Mouse (Mus musculus) layer of hippocampus, adult 11-12 months (tissue): ENCODE results near the gene Slc6a12.

ENCODE experiments used
- DNase-seq: peaks from one replicate; pipeline ENCODE4 v3.0.0; 2022; ENCODE audit warnings: low spot score

Slc6a12 gene

DNA sequence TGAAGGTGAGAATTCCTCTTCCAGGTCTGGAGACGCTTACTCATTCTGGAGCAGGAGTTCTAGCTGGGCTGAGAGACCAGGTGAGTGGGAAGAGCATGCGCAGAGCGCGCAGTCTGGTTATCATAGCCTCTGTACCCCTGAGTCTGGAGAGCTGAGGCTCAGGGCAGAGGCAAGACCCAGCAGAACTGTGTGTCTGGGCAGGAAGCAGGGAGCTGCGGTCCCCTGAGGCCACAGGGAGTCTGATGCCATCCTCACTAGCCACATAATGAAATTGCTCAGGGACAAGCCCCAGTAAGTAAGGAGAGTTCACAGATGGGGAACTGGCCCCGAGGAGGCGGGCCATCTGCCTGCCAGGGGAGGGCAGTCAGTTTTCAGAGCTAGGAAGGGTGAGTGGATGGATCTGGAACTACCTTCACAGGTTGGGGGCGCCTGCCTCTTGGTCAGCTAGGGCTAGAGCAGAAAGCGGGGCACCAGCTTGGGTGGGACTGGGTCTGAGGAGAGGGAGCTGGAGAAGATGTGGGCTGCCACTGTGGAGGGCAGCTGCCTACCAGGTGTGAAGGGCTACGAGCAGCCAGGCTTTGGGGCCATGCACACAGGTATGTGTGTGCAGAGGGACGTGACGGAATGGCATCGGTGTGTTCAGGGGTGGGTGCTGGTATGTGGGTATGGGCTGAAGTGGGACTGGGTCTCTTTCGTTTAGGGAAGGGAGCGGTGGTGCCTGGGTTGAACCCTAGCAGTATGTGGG, at the start of gene Slc6a12:
TSS of gene Slc6a12 (plus strand) at position 51 of the 745 bp plus-strand sequence.
- no peak for DNase-seq

DNA sequence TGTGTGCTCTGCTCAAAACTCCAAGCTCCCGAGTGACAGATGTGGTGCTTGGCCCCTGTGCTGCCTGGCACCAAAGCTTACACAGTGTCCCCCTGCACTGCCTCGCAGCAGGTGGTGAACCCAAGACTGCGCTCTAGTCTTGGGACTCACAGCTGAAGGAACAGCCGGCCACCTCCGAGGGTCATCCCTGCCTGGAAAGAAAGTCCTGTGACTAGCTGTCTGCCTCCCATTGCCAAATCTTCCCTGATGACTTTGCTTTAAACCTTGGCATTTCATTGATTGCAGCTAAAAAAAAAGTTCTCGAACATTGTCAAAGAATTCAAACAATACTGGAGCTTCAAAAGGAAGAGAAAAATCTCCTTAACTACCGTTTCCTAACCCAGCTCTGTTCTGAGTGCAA, 43.6 kb upstream of the Slc6a12 start:
- no peak for DNase-seq

DNA sequence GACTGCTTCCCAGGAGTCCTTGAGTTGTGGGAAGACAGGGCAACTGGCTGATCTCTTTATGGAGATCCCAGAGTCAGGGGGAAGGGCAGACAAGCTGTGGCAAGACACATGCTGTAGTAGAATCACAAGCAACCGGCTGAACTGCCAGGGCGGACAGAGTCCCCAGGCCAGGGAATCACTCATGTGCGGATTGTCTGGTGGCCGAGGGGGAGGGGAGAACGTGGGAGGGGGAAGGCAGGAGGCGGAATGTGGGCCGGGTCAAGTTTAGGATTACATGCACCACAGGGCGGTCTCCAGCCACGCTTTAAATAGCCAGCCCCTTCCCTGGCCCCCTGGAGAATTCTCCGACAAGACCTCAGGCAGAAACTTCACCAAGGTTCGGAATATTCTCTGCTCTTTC, 42.9 kb upstream of the Slc6a12 start, which contains the start of gene Slc6a13:
TSS of gene Slc6a13 (plus strand) at position 274 of the 400 bp plus-strand sequence.
- no peak for DNase-seq

DNA sequence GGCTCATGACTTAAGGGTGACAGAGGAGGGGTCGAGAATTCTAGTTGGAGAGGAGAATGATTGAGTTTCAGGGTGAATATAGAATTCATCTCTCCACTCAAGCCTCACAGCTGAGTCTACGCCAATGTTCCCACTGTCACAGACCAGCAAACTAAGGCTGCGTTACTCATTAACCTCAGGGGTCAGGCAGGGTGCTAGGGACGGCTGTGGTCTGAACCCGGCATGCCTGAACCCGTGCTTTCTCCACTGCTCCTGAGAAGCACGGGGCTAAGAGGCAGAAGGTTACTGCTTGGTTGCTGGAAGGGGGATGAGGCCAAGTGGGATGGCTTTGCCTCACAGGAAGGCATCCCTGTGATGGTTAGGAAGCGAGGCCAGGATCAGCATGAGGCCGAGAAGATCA, 42.4 kb upstream of the Slc6a12 start:
- DNase-seq: no peak

DNA sequence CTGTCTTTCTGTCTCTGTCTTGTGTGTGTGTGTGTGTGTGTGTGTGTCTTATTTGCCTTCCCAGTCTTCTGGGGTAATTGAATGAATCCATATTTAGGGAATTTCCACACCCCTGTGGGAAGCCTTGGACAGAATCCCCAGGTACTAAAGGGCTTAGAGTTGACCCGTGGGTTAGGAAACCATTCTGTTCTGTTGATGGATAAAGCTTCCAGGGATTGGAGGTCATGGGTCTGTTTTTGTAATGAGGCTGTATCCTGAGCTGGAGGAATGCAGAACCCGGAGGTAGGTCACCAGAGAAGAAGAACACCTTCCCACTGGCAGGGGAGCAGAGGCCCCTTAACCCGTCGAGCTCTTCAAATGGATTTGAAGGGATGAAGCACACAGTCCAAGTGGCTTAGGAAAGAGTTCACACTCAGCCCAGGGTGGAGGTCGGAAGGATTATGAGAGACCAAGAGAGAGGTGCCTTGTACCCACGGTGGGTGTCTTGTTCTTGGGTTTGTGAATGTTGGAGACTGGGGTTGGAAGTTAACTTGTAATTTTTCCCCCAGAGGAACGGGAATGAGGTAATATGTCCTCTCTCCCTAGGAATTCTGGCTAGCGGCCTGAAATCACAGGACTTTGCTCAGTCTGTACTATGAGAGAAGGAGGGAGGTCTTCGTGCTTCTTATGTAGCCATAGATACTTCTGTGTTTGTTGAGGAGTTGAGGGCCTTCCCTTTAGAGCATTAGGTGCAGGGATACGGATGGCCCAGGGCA, 39.2 kb upstream of the Slc6a12 start:
- no peak for DNase-seq

DNA sequence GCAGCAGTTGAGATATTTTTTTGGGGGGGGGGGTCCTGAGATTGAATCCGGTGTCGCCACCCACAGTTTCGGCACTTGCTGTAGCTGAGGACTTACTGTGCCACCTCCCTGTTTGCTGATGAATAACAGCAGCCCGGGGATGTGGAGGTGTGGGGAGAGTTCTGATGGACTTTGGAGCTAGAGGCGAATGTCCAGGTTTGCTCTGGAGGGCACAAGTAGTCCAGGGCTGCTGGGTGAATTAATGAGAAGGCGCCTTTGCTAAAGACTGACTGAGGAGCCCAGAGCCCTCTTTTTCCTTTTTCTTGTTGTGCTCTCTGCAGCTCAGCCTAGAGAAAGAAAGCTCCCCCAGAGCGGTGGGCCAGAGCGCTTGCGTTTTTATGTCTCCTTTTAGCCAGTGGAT, 38.2 kb upstream of the Slc6a12 start:
- no peak for DNase-seq

DNA sequence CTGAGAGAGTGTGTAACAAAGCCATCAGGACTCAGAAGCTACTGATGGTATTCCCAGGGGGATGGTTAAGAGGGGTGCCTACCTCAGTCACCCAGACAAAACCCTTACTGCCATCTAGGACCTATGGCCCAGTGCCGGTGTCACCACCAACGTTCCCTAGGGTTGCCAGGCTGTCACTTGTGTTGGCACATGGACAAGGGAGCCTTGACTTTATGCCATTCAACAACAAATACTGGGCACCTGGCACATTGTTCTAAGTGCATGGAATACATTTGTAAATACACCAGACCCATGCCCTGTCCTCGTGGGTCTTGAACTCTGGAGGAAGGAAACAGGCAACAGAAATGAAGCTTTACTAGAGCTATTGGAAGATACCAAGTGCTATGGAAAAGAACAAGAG, 37.3 kb upstream of the Slc6a12 start:
- no peak for DNase-seq

DNA sequence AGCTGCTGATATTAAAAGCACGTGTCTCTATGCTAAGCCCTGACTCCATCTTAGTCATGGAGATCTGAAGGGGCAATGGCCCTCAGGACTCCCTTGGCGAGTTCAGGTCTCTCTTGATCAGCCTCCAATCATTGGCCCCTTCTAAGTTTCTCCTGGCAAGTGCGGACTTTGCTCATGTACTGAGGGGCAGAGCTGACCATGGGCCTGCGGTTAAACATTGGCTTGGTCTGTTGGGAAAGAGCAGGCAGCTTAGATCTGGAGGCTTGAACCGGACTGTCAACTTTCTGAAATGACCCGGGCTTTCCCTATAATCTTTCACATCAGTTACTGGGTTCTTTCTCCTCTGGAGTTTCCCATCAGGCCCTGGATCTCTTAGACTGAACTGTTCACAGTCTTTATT, 31.9 kb upstream of the Slc6a12 start:
- no peak for DNase-seq

DNA sequence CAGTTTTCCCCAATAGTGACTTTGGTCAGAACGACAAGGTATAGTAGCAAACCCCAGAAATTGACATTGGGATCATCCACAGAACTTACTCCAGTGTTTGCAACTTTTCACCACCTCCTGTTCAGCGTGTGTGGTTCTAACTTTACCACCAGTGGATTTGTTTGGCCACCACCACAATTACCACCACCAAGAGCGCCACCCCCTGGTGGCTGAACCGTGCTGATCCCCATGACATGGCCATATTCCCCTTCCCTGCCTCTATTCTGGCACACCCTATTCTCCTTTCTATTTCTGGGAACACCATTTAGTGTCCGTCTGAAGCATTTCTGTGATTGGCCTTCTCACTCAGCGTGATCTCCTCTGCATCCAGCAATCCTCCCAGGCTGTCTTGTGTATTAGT, 23.8 kb upstream of the Slc6a12 start:
- no peak for DNase-seq

DNA sequence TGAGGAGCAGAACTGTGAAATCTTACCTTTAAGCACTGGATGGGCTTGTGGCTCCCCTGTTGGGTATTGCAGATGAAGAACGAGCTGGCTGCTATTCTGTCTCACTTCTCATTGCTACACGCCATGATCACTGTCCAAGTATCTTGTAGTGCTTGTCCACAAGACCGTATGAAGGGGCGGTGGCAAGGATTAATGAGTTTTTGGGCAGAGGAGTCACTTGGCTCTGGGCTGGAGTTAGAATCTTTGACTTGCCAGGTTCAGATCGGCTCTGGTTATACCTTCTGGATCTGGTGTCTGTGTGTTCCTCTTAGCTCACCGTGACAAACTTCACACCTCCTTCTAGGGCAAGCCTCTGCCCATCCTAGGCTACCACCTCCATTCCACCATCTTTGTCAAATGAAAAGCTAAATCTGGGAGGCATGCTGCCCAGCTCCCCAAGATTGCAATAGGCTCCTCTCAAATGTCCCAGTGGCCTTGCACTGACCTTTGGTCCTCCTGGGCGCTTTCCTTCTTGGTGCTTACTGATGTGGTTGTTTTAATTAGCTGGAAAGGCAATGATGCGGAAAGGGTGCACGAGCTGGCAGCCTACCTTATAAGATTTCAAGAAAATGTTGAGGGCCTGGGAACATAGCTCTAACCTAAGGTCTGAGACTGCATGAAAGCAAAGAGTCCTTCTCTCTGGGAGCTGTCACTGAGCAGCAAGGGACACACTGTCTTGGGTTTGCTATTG, 20.3 kb upstream of the Slc6a12 start:
- no peak for DNase-seq

DNA sequence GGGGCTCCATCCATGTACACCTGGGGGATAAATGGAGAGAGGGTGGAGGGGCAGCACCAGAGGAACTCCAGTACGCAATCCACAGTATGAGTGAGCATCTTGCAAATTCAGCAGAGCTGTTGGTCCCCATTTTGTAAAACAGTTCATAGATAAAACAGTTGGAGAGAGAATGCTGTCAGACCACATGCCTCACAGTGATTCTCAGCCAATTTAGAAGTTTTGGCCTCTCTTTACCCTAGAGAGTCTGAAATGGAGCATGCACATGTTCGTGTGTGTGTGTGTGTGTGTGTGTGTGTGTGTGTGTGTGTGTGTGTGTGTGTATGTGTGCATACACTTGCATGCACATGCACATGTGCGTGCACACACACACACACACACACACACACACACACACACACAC, 17.6 kb upstream of the Slc6a12 start:
- no peak for DNase-seq

DNA sequence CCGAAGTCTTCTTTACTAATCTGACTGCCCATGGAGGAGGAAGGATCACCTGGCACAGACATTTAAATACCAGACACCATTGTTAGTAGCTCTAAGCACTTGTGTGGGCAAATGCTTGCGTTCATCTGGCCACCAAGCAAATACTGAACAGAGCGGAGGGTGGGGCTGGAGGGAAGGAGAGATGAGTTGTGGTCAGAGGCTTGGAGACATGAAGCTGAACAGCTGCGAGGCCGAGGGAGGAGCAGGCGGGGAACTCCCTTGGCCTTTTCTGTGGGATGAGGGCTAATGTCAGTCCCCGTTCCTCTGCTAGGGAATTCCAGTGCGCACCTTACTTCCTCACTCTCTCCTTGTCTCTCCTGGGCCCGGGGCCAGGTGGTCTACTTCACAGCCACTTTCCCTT, 17.1 kb upstream of the Slc6a12 start:
- no peak for DNase-seq

DNA sequence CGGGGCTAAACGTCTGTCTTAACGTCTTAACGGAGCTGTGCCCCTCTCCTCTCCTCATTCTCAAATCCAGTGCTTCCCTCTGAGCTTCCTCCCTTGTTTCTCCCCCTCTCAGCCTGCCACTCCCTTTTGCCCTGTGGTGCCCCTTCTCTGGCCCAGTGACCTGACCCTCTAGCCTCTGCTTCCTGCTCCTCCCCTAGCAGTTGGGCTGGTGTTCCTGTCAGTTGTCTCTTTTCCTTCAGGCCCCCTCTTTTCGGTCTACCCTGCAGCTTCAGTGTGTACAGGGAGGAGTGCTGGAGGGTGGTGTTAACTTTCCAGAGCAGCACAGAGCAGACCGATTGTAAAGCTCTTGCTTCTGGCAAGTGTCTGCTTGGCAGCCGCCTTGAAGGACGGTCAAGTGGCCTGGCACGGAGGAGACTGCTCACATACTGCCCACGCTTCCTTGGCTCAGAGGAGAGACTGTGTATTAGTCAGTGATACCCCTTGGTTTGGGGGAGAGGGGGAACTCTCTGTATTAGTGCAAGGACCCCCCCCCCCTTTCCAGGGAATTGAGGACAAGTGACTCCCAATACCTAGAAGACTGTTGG, 16.3 kb upstream of the Slc6a12 start:
- DNase-seq: no peak

DNA sequence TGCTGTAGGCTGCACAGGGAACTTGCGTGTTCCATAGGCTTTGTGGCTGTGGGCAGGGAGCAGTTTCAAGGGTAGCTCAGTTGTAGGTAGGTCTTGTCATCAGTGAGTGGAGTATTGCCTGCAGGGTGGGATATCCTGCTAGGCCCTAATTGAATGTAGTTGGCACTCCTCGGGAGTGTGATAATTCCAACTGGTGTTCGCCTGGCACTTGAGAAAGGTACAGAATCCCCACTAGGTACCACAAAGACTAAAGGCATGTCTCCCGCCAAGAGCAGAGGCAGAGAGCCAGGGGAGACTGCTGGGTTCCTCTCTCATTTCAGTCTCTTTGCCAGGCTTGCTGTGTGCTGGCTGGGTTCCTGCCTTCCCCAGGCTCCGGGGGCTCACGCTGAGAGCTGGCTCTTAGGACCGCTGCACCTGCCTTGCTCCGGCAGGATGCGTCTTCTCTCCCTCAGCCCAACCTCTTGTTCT, 14.4 kb upstream of the Slc6a12 start:
- DNase-seq: peak; percentile 33

DNA sequence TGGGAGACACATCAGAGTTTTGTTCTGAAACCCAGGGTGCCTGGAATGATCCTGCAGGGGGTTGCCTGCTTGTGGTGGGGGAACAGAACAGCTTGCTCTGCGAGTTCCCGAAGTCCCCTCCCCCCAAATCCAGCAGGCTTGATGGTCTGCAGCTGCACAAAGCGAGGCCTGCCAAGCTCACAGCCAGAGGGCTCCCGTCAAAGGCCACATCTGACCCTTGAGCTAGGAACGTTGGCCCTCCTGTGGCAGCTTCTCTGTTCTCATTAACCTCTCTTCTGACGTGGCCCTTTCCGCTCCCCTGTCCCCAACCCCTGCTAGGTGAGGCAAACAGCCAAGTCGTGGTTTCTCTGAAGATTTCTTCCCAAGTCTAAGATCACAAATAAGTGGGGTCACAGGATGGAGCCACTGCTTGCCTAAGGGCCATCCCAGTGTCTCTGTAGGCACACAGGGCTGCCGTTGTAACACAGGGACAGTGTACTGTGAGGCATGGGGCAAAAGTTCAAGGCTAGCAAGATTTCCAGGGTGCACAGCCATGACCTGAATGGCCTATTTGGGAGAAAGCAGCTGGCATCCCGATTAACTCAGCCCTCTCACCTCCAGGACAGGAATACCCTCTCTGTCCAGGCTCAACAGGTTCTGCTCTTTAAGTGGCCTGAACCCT, 12.9 kb upstream of the Slc6a12 start:
- DNase-seq: no peak

DNA sequence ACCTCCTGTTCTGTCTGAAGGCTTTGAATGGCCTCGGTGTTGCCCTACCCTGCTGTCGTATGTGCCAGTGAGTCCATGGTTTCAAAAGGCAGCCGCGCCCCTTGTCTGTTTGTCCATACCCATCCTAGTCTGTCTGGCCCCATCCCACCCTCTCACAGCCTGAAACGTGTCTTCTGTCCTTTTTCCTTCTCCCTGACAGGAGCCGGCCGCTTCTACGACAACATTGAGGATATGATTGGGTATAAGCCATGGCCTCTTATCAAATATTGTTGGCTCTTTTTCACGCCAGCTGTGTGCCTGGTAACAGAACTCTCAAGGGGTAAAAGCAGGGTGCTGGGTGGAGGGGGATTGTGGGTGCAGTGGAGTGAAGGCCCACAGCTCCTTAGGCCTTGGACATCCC, 7.0 kb upstream of the Slc6a12 start:
- no peak for DNase-seq

DNA sequence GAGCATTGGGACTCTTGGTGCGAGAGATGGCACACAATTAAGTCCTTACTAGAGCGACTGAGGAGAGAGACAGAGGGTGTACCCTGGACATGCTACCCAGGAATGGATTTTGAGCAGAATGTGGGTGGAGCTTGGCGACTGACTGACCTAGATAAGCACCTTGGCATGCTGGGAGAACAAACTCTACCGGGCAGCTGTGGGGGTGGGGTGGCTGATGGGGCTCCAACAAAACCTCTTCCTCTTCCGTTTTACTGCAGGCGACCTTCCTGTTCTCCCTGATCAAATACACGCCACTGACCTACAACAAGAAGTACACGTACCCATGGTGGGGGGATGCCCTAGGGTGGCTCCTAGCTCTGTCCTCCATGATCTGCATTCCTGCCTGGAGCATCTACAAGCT, 6.3 kb upstream of the Slc6a12 start:
- no peak for DNase-seq

DNA sequence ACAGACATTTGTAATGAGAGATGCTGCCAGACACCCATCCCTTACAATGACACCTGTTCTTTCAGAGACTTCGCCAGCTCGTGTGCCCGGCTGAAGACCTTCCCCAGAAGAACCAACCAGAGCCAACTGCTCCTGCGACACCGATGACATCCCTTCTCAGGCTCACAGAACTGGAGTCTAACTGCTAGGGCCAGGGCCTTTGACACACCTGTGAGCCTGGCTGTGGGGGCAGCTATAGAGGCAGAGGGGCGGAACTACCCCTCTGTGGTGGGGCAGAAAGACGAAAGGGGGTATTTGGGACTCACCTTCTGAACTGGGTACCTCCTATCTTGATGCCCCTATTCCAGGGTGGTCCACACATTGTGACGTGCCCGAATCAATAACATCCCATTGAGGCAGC, 5.6 kb upstream of the Slc6a12 start:
- no peak for DNase-seq

DNA sequence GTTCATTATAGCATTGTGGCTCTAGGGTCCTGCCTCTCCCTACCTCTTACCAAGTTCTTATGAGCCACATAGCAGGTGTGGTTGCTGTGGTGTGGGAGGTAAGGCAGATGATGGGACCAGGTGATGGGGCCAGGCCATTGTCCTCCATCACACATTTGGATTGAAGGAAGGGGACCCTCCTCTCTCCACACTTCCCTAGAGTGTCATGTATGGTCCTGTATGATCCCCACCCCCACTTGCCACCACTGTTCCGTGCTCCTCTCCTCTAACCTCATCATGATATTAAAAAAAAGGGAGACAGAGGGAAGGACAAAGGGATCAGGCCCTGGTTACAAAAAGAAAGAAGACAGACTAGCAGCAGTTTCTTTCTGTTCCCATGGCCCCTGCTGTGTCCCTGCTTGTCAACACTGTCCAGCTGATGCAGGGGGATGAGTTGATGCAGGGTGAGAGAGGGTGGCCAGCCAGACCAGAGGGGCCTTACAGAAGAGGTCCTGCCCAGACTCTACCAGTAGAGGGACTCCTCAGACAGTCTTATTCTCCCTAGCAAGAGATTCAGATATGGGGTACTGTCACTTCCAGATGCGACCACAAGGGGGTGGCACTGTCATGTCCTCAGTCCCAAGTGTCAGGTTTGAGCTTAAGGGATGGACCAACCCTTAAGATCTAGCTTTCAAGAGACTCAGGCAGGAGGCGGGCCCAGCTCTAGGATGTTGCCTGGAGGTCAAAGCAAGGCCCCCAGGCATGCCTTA, 4.9 kb upstream of the Slc6a12 start:
- DNase-seq: peak; percentile 91

DNA sequence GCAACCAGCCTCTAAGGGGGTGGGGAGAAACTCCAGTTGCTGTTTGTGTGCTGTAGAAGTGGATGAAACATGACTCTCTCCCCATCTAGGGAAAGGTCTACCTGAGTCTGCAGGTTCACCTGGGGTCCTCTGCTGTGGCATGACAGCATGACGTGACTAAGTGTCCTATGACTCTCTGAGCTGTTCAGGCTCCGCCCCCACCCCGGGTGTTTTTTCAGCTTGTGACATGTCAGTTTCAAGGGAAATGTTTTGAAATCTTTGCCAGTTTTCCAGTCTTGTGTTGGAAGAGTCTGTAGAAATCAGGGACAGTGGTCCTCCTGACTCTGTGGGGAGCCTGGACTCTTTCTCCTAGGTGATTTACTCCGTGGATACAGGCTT, 4.4 kb upstream of the Slc6a12 start:
- DNase-seq: no peak

DNA sequence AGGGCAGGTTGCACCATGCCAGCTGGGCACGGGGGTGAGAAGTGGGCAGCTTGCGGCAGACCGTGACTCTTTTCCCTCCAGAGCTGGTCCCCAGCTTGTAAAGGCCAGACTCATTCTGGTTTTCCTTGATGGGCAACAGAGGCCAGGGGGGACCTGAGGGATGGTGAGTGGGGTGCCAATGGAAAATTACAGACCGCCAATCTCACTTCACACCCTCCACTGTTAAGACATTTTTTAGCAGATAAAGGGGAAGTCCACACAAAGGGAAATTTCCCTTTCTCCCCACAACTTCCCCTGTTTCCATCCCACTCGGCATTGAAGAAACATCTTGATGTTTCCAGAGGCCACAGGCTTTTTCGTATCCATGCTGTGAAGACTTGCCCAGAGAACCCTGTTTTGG, 1.2 kb upstream of the Slc6a12 start:
- DNase-seq: no peak
